Mouse (Mus musculus): ENCODE data around the gene Phf1. TPM values are rescaled to one million over a fixed set of nuclear protein-coding genes. Genes with fewer than 3 reads are reported as not detected.
"Not testable (repeated sequence)": the region's sequence is repeated elsewhere in the genome, so short reads cannot be mapped to it uniquely, and the experiment has no call there.

Phf1 gene
- polyA plus RNA-seq (2016; fragmentation: Nextera tagmentation; extraction: Ambion mirVana) = 3.8 and 4.7 TPM in 2 replicates

DNA sequence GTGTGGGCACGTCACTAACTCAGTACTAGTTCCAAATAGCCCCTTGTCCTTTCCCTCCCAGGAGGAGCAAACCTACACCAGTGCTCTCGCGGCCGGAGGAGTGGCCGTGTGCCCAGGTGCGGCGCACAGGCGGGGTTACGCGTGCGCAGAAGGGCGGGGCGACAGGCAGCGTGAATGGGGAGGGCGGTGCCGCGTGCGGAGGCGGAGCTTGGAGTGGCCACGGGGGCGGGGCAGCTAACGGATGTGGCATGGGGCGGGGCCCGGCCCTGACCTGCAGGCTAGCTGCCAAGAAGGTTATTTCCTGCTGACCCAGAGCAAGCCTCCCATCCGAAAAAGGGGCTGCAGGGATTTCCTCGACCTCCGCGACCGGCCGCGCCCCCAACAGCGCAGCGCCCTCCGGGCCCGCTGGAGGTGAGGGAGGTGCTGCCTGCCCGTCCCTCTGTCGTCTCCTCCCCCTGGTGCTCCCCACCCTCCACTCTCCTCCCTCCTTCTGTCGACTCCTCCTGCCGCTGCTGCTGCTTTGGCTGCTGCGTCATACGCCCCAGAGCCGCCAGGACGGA, at the start of gene Phf1:
Phf1 (plus strand) TSS at position 214 of the 560 bp plus-strand sequence.
- peak within 1 kb of the TSS; percentile 81 for H3K4me3 ChIP-seq
- under 1% methylated on average over 43 of the region's 43 CpGs for whole genome bisulfite sequencing
- DNase-seq (ENCODE audit: low spot score) = peak; percentile 97
- peaks cover 36% of the 10 kb centered on the region for H3K4me1 ChIP-seq
- peak within 1 kb of the TSS; percentile 89 for H3K27ac ChIP-seq (replicated peaks)
- no peaks in the 10 kb centered on the region for H3K9me3 ChIP-seq
- no peaks in the 10 kb centered on the region for H3K27me3 ChIP-seq (replicated peaks; ENCODE audit: low read depth, poor library complexity, severe bottlenecking)
- H3K36me3 ChIP-seq (replicated peaks) = peaks cover 79% of the 10 kb centered on the region

DNA sequence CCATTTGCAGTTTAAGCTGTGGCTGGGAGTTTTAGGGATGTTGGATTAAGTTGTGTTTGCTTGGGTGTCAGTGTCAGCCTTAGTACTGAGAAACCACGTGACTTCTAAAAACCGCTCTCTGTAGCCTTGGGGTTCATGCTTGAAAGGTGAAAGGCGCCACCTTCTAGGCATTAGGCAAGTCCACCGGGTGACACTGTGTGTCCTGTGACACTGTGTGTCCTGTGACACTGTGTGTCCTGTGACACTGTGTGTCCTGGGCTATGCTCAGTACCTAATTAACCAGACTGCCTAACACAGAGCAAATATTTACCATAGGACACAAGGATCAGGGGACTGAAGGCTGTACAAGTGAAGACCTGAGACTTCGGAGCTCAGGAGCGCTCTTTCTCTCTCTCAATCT, 49.3 kb upstream of the Phf1 start:
- Histone ChIP-seq H3K27ac (replicated peaks) (no peak overlapping the region), H3K4me1 (peaks cover 28% of the 10 kb centered on the region), H3K4me3 (no peak overlapping the region), H3K27me3 (replicated peaks; ENCODE audit: low read depth, poor library complexity, severe bottlenecking) (peaks cover 28% of the 10 kb centered on the region), H3K9me3 (0 out of 2 replicates have a peak, but pooled peaks cover 4% of the 10 kb centered on the region), H3K36me3 (replicated peaks) (no peaks in the 10 kb centered on the region)
- WGBS = 82% methylated on average over 6 of the region's 6 CpGs
- no peak for DNase-seq (ENCODE audit: low spot score)

DNA sequence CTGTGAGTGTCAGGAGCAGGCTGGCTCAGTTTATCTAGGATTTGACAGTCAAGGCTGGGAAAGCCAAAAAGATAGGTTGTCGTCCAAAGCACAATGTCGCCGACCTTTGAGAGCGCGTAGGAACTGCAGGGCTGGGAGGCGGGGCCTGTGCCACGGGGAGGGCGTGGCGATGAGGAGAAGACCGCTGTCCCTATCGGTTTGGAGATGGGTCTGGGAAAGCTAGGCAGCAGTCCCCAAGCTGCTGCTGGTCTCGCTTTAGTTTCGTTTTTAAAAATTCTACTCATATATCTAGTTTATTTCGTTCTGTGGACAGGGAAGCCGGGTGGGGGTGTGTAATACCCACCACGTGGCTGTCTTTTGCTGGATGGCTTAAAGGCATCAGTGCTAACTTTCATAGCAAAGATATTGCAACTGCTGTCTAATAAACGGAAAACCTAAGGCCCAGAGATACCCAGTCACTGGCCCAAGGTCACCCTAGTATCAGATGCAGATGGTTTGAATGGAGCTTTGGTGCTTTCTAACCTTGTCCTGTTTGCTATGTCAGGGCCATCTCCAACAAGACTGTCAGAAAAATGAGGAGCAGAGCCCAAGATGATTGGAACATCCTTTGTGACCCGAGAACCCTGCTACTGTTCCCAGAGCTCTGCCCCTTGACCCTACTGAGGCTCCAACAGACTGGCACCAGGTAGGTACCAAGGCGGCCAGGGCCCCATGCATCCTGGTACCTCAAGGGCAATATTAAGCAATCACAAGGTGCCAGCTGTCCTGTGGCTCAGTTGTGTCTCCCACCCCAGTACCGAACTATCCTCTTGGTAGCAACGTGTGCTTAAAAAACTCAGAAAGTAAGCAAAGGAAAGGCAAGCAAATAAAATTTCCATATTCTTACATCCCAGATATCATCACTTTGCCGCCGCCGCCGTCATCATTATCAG, 47.6 kb upstream of the Phf1 start:
- no peak overlapping the region for H3K27ac ChIP-seq (replicated peaks)
- H3K27me3 ChIP-seq (replicated peaks; ENCODE audit: low read depth, poor library complexity, severe bottlenecking) = peaks cover 28% of the 10 kb centered on the region
- 24% methylated on average over 25 of the region's 25 CpGs for WGBS
- peak; percentile 77 for DNase-seq (ENCODE audit: low spot score)
- 0 out of 2 replicates have a peak, but pooled peaks cover 4% of the 10 kb centered on the region for H3K9me3 ChIP-seq
- peak overlapping the region; percentile 55 for H3K4me3 ChIP-seq
- H3K4me1 ChIP-seq = peaks cover 28% of the 10 kb centered on the region
- H3K36me3 ChIP-seq (replicated peaks) = no peaks in the 10 kb centered on the region

DNA sequence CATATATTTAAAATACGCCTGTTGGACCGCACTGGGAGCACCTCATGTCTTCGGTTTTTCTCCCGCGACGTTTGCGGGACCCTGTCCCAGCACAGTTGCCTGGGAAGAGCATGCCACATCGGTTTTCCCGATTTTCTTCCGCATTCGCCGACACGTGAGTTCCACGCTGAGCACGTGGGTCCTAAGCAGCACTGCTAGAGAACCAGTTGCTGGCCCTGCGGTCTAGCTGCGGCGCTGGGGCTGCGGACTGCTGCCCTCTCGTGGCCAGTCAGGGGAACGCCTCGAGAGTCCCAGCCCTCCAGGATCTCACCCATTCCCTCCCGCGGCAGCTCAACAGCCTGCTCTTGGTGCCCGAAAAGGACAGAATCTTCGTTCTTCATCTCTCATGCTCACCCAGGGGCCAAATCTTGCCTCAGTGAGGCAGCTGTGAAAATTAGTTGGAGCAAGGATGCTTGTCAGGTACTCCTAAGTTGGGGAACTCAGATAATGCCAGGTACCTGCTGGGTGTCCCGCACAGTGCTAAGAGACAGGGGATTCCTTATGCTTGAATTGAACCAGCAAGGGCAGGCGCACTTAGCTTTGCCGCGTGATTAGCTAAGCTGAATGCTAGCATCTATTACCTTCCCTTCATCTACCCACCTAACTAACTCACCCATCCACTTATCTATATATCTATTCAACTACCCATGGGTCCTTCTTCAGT, 46.7 kb upstream of the Phf1 start:
- no peak overlapping the region for H3K27ac ChIP-seq (replicated peaks)
- H3K4me1 ChIP-seq = peaks cover 28% of the 10 kb centered on the region
- no peaks in the 10 kb centered on the region for H3K36me3 ChIP-seq (replicated peaks)
- peak overlapping the region; percentile 55 for H3K4me3 ChIP-seq
- WGBS = 10% methylated on average over 30 of the region's 30 CpGs
- peaks cover 28% of the 10 kb centered on the region for H3K27me3 ChIP-seq (replicated peaks; ENCODE audit: low read depth, poor library complexity, severe bottlenecking)
- H3K9me3 ChIP-seq = no peaks in the 10 kb centered on the region
- DNase-seq (ENCODE audit: low spot score) = peak; percentile 90

DNA sequence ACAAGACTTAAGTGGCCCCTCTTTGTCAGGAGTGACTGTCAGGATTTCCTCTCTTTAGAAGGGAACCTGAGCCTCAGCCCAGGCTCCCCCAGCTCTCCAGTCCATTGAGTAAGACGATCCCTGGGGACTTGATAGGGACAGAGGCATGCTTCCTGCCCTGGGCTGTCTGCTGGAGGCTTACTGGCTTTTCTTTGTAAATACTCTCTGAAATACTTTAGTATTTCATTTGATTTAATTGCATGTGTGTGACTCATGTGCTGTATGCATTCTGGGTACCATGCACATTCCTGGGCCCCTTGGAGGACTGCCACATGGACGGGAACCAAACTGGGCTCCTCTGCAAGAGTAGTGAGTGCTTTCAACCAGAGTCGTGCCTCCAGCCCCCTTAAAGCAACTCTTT, 44.9 kb upstream of the Phf1 start:
- Histone ChIP-seq H3K9me3 (no peaks in the 10 kb centered on the region), H3K27me3 (replicated peaks; ENCODE audit: low read depth, poor library complexity, severe bottlenecking) (peaks cover 31% of the 10 kb centered on the region), H3K4me3 (no peak overlapping the region), H3K36me3 (replicated peaks) (no peaks in the 10 kb centered on the region), H3K4me1 (peaks cover 38% of the 10 kb centered on the region), H3K27ac (replicated peaks) (no peak overlapping the region)
- 39% methylated on average over 3 of the region's 3 CpGs for WGBS
- DNase-seq (ENCODE audit: low spot score) = no peak

GRCm38 (mm10) chr17:26892635-26893375, 40.0 kb upstream of the Phf1 start:
- H3K27ac ChIP-seq (replicated peaks) = peak overlapping the region; percentile 7; the same call in 1 of the 2 replicates
- H3K4me3 ChIP-seq = peak overlapping the region; percentile 6; the same call in 1 of the 2 replicates
- no peak for DNase-seq (ENCODE audit: low spot score)
- no peaks in the 10 kb centered on the region for H3K9me3 ChIP-seq
- peaks cover 34% of the 10 kb centered on the region for H3K4me1 ChIP-seq
- no peaks in the 10 kb centered on the region for H3K36me3 ChIP-seq (replicated peaks)
- 56% methylated on average over 16 of the region's 16 CpGs for WGBS
- peaks cover 17% of the 10 kb centered on the region for H3K27me3 ChIP-seq (replicated peaks; ENCODE audit: low read depth, poor library complexity, severe bottlenecking)

- Histone ChIP-seq H3K9me3 (no peaks in the 10 kb centered on the region), H3K36me3 (replicated peaks) (no peaks in the 10 kb centered on the region), H3K4me3 (no peak overlapping the region), H3K27me3 (replicated peaks; ENCODE audit: low read depth, poor library complexity, severe bottlenecking) (peaks cover 11% of the 10 kb centered on the region), H3K4me1 (peaks cover 27% of the 10 kb centered on the region), H3K27ac (replicated peaks) (no peak overlapping the region)
- WGBS = 54% methylated on average over 6 of the region's 6 CpGs
- DNase-seq (ENCODE audit: low spot score) = no peak
These were observed 39.4 kb upstream of the Phf1 start for GRCm38 (mm10) chr17:26893492-26893891.

DNA sequence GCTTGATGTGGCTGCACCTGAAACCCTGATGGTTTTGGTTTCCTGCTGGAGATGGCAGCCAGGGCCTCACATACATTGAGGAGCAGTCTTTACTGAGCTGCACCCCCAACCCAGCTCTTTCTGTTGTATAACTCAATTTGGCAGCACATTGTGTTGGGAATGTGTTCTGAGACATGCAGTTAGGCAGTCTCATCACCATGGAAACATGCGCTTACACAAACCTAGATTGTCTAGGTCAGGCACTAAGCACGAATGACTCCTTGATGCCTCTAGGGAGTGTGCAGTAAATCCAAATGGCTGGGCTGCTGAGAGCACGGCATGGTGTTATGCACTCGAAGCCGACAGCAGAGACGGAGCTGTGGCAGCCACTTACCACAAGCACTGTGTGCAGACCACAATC, 38.5 kb upstream of the Phf1 start:
- Histone ChIP-seq H3K9me3 (no peaks in the 10 kb centered on the region), H3K4me3 (no peak overlapping the region), H3K27me3 (replicated peaks; ENCODE audit: low read depth, poor library complexity, severe bottlenecking) (peaks cover 11% of the 10 kb centered on the region; the same call in 1 of the 2 replicates), H3K27ac (replicated peaks) (no peak overlapping the region), H3K4me1 (peaks cover 27% of the 10 kb centered on the region), H3K36me3 (replicated peaks) (no peaks in the 10 kb centered on the region)
- DNase-seq (ENCODE audit: low spot score) = no peak
- WGBS = 86% methylated on average over 6 of the region's 6 CpGs

DNA sequence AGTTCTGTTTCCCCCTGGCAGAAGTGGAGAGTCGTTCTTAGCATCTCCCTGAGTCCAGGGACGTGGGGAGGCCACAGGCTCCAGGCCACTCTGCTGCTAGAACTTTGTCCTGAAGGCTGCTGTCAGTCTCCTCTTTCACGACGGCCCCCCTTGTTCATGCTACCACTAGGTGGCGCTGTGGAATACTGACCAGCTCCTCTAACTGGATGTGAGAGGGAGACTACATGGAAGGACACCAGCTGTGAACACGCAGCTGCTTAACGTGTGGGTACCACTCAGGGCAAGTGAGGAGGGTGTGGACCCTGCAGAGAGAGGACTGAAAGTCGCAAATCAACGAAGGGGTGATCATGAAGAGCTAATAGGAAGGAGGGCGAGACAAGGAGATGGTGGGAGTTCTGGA, 37.3 kb upstream of the Phf1 start:
- Histone ChIP-seq H3K27me3 (replicated peaks; ENCODE audit: low read depth, poor library complexity, severe bottlenecking) (peaks cover 16% of the 10 kb centered on the region; the same call in 1 of the 2 replicates), H3K9me3 (no peaks in the 10 kb centered on the region), H3K4me1 (peaks cover 27% of the 10 kb centered on the region), H3K27ac (replicated peaks) (no peak overlapping the region), H3K4me3 (no peak overlapping the region), H3K36me3 (replicated peaks) (no peaks in the 10 kb centered on the region)
- peak; percentile 80 for DNase-seq (ENCODE audit: low spot score)
- WGBS = 15% methylated on average over 10 of the region's 10 CpGs

- H3K4me1 ChIP-seq = no peaks in the 10 kb centered on the region; the same call in 1 of the 2 replicates
- H3K36me3 ChIP-seq (replicated peaks) = no peaks in the 10 kb centered on the region
- 87% methylated on average over 6 of the region's 6 CpGs for WGBS
These were observed 31.9 kb upstream of the Phf1 start for GRCm38 (mm10) chr17:26900916-26901315.

DNA sequence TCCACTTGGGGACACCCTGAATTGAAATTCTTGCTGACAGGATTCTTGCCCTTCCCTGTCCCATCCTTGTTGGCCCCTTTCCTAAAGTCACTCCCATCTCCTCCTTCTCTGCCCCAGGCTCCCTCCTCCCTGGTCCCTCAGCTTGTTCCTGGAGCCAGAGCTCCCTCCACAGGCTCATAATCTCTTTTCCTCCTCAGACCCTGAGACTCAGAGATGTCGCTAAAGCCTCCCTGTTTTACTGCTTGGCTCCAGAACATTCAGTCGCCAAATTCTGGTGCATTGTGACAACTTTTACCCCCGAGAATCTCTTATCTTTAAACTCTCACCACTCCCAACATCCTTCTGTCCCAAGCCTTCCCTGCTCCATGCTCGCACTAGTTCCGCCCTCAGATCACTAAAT, 28.5 kb upstream of the Phf1 start:
- 60% methylated on average over 5 of the region's 5 CpGs for WGBS
- H3K36me3 ChIP-seq (replicated peaks) = no peaks in the 10 kb centered on the region
- no peak overlapping the region for H3K27ac ChIP-seq (replicated peaks)
- 0 out of 2 replicates have a peak, but pooled peaks cover 6% of the 10 kb centered on the region for H3K27me3 ChIP-seq (replicated peaks; ENCODE audit: low read depth, poor library complexity, severe bottlenecking)
- no peak overlapping the region for H3K4me3 ChIP-seq
- H3K4me1 ChIP-seq = no peaks in the 10 kb centered on the region
- no peak for DNase-seq (ENCODE audit: low spot score)
- peaks cover 9% of the 10 kb centered on the region for H3K9me3 ChIP-seq

More at GRCm38 (mm10) chr17:26900916-26901315, 31.9 kb upstream of the Phf1 start:
- DNase-seq (ENCODE audit: low spot score) = no peak
- Histone ChIP-seq H3K27ac (replicated peaks) (no peak overlapping the region), H3K27me3 (replicated peaks; ENCODE audit: low read depth, poor library complexity, severe bottlenecking) (0 out of 2 replicates have a peak, but pooled peaks cover 6% of the 10 kb centered on the region), H3K4me3 (no peak overlapping the region), H3K9me3 (no peaks in the 10 kb centered on the region)

DNA sequence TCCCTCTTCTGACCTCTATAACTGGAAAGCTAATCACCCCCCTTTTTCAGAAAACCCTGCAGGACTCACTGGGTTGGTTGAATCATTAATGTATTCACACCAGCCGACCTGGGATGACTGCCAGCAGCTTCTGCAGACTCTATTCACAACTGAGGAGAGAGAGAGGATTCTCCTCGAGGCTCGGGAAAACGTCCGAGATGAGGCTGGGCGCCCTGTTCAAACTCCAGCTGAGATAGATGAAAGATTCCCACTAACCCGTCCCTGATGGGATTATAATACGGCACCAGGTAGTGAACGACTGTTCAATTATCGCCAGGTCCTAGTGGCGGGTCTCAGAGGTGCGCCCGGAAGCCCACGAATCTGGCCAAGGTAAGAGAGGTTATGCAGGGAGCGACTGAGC, 25.3 kb upstream of the Phf1 start:
- H3K27ac ChIP-seq (replicated peaks); H3K36me3 ChIP-seq (replicated peaks); H3K9me3 ChIP-seq; H3K27me3 ChIP-seq (replicated peaks; ENCODE audit: low read depth, poor library complexity, severe bottlenecking); DNase-seq (ENCODE audit: low spot score); H3K4me3 ChIP-seq; H3K4me1 ChIP-seq: not testable (repeated sequence)
- WGBS = 94% methylated on average over 15 of the region's 15 CpGs

Data from embryonic facial prominence, embryonic 10.5 days (tissue).